Mouse (Mus musculus): Measurements from ENCODE around the gene Kcnq4. TPM values are rescaled to one million over a fixed set of nuclear protein-coding genes. Genes with fewer than 3 reads are reported as not detected.

Kcnq4 gene
- polyA plus RNA-seq, 1 experiment from 2014 or later: 4.7 TPM

DNA sequence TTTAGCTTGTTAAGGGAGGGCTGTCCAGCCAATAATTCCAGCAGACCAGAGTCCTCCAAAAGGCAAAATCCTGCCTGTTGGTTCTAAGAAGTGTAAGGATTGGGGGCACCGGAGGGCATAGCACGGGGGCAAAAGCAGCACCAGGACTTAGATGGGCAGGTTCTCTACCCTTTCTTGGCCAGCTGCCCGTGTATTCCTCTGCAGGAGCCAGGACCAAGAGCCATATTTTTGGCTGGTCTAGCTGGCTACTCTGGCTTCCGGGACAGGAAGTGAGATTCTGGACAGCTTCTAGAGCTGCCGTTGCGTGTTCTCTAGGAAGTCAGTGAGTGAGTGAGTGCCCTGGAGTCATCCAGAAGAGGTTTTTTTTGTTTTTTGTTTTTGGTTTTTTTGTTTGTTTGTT, 18.3 kb downstream of the Kcnq4 start:
- Histone ChIP-seq H3K9ac (ENCODE audit: low read length) (no peak overlapping the region), H3K4me2 (ENCODE audit: low read depth, low read length) (no peak overlapping the region), H3K4me1 (replicated peaks; ENCODE audit: control insufficient read depth, insufficient read depth, low read length) (peaks cover 17% of the 10 kb centered on the region), H3K9me3 (ENCODE audit: control insufficient read depth, low read length) (no peaks in the 10 kb centered on the region), H3K27ac (ENCODE audit: low read length) (no peak overlapping the region), H3K4me3 (ENCODE audit: low read length) (no peak overlapping the region), H3K27me3 (ENCODE audit: control insufficient read depth, insufficient read depth, low read depth, low read length) (0 out of 2 replicates have a peak, but pooled peaks cover 2% of the 10 kb centered on the region), H3K36me3 (ENCODE audit: control insufficient read depth, insufficient read depth, low read length) (no peaks in the 10 kb centered on the region)
- WGBS: 30% methylated on average over 6 of the region's 6 CpGs
- no peak for ATAC-seq (ENCODE audit: low read depth)

DNA sequence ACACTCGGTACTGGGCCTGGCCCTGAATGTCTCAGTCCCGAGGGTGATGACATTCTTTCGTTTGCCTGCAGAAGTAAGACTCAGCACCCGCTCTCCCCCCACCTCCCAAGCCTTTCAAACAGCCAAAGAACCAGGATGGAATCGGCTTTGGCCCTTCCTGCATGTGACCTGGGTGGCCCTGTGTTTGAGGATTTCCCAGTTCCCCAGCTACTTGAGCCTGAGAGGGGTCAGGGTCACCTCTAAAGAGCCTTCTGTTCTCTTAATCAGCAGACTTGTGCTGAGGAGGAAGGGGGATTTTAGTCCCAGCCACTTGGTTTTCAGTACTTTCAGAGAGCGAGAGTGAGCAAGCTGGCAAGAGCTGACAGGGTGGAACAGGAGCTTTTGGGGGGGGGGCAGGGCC, 19.0 kb downstream of the Kcnq4 start:
- H3K4me1 ChIP-seq (replicated peaks; ENCODE audit: control insufficient read depth, insufficient read depth, low read length): peaks cover 17% of the 10 kb centered on the region
- H3K4me2 ChIP-seq (ENCODE audit: low read depth, low read length): no peak overlapping the region
- 0 out of 2 replicates have a peak, but pooled peaks cover 2% of the 10 kb centered on the region for H3K27me3 ChIP-seq (ENCODE audit: control insufficient read depth, insufficient read depth, low read depth, low read length)
- no peak for ATAC-seq (ENCODE audit: low read depth)
- 41% methylated on average over 6 of the region's 6 CpGs for WGBS
- no peak overlapping the region for H3K27ac ChIP-seq (ENCODE audit: low read length)
- H3K36me3 ChIP-seq (ENCODE audit: control insufficient read depth, insufficient read depth, low read length): no peaks in the 10 kb centered on the region
- H3K4me3 ChIP-seq (ENCODE audit: low read length): no peak overlapping the region
- no peak overlapping the region for H3K9ac ChIP-seq (ENCODE audit: low read length)
- no peaks in the 10 kb centered on the region for H3K9me3 ChIP-seq (ENCODE audit: control insufficient read depth, low read length)

DNA sequence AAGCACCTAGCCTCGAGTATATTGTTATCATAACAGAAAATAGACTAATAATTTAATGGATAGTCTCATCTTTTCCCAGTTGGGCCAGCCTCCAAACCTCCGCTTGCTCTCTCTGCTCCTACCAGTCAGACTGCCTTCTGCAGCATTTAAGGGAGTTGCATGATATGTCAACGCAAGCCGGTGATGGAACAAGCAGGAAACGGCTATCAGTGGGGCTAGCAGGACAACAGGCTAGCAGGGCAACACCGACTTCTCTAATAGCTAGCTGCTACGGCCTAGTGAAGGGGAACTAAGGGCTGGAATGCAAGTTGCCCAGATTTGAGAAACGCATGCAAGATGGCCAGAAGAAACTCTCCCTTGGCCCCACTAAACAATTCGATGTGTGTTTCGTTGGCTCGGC, 20.6 kb downstream of the Kcnq4 start:
- H3K27me3 ChIP-seq (ENCODE audit: control insufficient read depth, insufficient read depth, low read depth, low read length): 0 out of 2 replicates have a peak, but pooled peaks cover 2% of the 10 kb centered on the region
- H3K9ac ChIP-seq (ENCODE audit: low read length): no peak overlapping the region
- H3K9me3 ChIP-seq (ENCODE audit: control insufficient read depth, low read length): no peaks in the 10 kb centered on the region
- no peaks in the 10 kb centered on the region for H3K36me3 ChIP-seq (ENCODE audit: control insufficient read depth, insufficient read depth, low read length)
- no peak overlapping the region for H3K4me3 ChIP-seq (ENCODE audit: low read length)
- peaks cover 17% of the 10 kb centered on the region for H3K4me1 ChIP-seq (replicated peaks; ENCODE audit: control insufficient read depth, insufficient read depth, low read length)
- no peak overlapping the region for H3K27ac ChIP-seq (ENCODE audit: low read length)
- H3K4me2 ChIP-seq (ENCODE audit: low read depth, low read length): no peak overlapping the region
- no peak for ATAC-seq (ENCODE audit: low read depth)
- 71% methylated on average over 11 of the region's 11 CpGs for WGBS

DNA sequence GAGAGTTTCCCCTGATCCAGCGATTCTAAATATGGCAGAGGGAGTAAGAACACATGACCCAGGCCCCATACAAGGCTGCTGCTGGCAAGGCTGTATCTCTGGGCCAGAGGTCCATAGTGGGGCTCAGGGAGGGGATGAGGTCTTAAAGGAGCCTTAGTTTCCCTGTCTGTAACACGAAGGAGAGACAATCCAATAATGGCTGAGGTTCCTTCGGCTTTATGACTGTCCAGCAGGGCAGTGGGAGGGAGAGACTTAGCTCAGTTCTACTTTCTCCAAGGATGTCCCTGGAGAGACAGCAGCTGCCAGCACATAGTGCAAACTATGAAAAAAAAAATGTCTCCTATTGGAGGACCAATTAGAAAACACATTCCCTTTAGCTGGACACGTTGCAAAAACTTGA, 22.2 kb downstream of the Kcnq4 start:
- H3K36me3 ChIP-seq (ENCODE audit: control insufficient read depth, insufficient read depth, low read length): no peaks in the 10 kb centered on the region
- H3K27ac ChIP-seq (ENCODE audit: low read length): no peak overlapping the region
- 45% methylated on average over 4 of the region's 4 CpGs for WGBS
- peak; percentile 19; the same call in 1 of the 2 replicates for ATAC-seq (ENCODE audit: low read depth)
- H3K4me1 ChIP-seq (replicated peaks; ENCODE audit: control insufficient read depth, insufficient read depth, low read length): peaks cover 11% of the 10 kb centered on the region
- H3K9ac ChIP-seq (ENCODE audit: low read length): no peak overlapping the region
- H3K4me2 ChIP-seq (ENCODE audit: low read depth, low read length): no peak overlapping the region
- no peaks in the 10 kb centered on the region for H3K9me3 ChIP-seq (ENCODE audit: control insufficient read depth, low read length)
- no peaks in the 10 kb centered on the region for H3K27me3 ChIP-seq (ENCODE audit: control insufficient read depth, insufficient read depth, low read depth, low read length)
- H3K4me3 ChIP-seq (ENCODE audit: low read length): no peak overlapping the region

DNA sequence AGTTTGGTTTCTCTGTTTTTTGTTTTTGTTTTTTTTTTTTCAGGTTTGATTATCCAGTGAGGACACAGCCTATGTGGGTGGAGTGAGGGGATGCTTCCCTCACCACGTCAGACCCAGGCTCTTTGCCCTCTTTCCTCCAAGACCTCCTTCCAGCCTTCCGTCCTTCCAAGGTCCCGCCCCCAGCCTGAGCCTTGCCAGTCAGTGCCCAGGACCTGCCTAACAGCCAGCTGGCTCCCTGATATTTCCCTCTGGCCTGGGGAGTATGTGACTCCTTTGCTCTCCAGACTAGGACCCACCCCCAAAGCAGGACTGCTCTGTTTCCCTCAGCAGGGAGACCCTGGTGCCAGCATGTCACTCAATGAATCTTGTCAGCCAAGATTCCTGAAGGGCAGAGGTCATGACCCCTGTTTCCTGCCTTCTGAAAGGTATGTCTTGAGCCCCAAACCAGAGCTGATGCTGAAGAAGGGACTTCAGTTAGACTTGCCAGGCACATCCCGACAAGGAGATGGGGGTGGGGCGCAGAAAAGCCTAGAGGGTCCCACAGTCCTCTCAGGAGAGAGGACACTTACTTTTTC, 22.8 kb downstream of the Kcnq4 start:
- H3K9me3 ChIP-seq (ENCODE audit: control insufficient read depth, low read length): no peaks in the 10 kb centered on the region
- H3K4me2 ChIP-seq (ENCODE audit: low read depth, low read length): no peak overlapping the region
- H3K27me3 ChIP-seq (ENCODE audit: control insufficient read depth, insufficient read depth, low read depth, low read length): no peaks in the 10 kb centered on the region
- ATAC-seq (ENCODE audit: low read depth): no peak
- H3K27ac ChIP-seq (ENCODE audit: low read length): no peak overlapping the region
- no peak overlapping the region for H3K9ac ChIP-seq (ENCODE audit: low read length)
- H3K36me3 ChIP-seq (ENCODE audit: control insufficient read depth, insufficient read depth, low read length): no peaks in the 10 kb centered on the region
- H3K4me3 ChIP-seq (ENCODE audit: low read length): no peak overlapping the region
- peaks cover 6% of the 10 kb centered on the region for H3K4me1 ChIP-seq (replicated peaks; ENCODE audit: control insufficient read depth, insufficient read depth, low read length)
- 51% methylated on average over 5 of the region's 5 CpGs for WGBS

DNA sequence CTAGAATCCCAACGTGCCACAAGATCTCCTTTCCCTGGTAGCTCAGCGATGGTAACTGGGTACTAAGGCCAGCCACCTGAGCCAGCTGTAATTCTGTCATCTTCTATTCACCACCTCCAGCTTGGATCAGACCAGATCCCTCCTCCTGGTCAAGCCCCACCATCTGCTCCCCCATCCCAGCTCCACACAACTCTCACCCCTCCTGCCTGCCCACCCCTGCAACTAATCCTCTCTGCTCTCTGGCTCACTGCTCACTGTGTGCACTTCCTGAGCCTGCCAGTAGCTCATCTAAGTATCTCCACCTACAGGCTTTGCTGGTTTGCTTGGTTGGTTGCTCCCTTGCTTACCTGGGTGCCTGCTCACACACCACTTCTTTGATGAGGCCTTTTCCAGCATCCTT, 26.8 kb downstream of the Kcnq4 start:
- 59% methylated on average over 2 of the region's 2 CpGs for WGBS
- no peak for ATAC-seq (ENCODE audit: low read depth)
- Histone ChIP-seq H3K36me3 (ENCODE audit: control insufficient read depth, insufficient read depth, low read length) (no peaks in the 10 kb centered on the region), H3K4me1 (replicated peaks; ENCODE audit: control insufficient read depth, insufficient read depth, low read length) (peaks cover 3% of the 10 kb centered on the region; the same call in 1 of the 2 replicates), H3K4me3 (ENCODE audit: low read length) (no peak overlapping the region), H3K27me3 (ENCODE audit: control insufficient read depth, insufficient read depth, low read depth, low read length) (peaks cover 4% of the 10 kb centered on the region; the same call in 1 of the 2 replicates), H3K9ac (ENCODE audit: low read length) (no peak overlapping the region), H3K9me3 (ENCODE audit: control insufficient read depth, low read length) (no peaks in the 10 kb centered on the region), H3K27ac (ENCODE audit: low read length) (no peak overlapping the region), H3K4me2 (ENCODE audit: low read depth, low read length) (no peak overlapping the region)

DNA sequence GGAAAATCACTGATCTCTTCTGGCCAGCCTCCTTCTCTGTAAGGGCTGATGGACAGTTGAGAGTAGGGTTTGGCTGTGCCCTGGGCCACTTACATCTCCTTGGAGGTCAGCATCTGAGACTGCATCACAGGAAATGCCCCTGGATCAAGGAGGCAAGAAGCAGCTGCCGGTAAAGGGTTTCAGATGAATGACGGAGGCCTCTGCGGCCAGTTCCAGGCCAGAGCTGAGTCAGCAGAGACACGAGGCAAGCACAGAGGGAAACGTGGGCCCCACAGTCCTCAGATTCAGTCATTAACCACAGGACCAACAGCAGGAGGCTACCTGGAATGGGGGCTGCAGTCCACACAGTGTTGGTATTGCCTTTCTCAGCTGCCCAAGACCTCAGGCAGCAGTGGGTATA, 29.3 kb downstream of the Kcnq4 start:
- Histone ChIP-seq H3K9ac (ENCODE audit: low read length) (no peak overlapping the region), H3K27me3 (ENCODE audit: control insufficient read depth, insufficient read depth, low read depth, low read length) (peaks cover 4% of the 10 kb centered on the region; the same call in 1 of the 2 replicates), H3K27ac (ENCODE audit: low read length) (no peak overlapping the region), H3K9me3 (ENCODE audit: control insufficient read depth, low read length) (no peaks in the 10 kb centered on the region), H3K4me2 (ENCODE audit: low read depth, low read length) (no peak overlapping the region), H3K4me1 (replicated peaks; ENCODE audit: control insufficient read depth, insufficient read depth, low read length) (peaks cover 10% of the 10 kb centered on the region), H3K36me3 (ENCODE audit: control insufficient read depth, insufficient read depth, low read length) (no peaks in the 10 kb centered on the region), H3K4me3 (ENCODE audit: low read length) (no peak overlapping the region)
- WGBS: 31% methylated on average over 5 of the region's 5 CpGs
- ATAC-seq (ENCODE audit: low read depth): no peak

DNA sequence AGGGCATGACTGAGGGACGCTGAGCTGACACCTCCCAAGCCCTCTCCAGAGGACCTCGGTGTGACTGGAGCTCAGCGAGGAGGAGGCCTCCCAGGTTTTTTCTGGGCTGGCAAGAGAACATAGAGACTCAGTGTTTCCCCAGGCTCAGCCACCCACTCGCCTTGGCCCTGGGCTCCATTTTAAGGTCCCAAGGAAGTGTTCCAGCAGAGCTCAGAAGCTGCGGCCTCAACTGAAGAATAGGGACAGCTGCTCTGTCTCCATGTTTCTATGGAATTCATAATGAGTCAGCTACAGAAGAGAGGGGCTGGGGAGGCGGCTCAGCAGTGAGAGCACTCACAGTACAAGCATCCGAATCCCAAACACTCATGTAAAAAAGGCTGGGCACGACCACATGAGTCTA, 30.8 kb downstream of the Kcnq4 start:
- WGBS: 53% methylated on average over 8 of the region's 8 CpGs
- Histone ChIP-seq H3K36me3 (ENCODE audit: control insufficient read depth, insufficient read depth, low read length) (no peaks in the 10 kb centered on the region), H3K27me3 (ENCODE audit: control insufficient read depth, insufficient read depth, low read depth, low read length) (peaks cover 4% of the 10 kb centered on the region; the same call in 1 of the 2 replicates), H3K9me3 (ENCODE audit: control insufficient read depth, low read length) (no peaks in the 10 kb centered on the region), H3K9ac (ENCODE audit: low read length) (no peak overlapping the region), H3K4me3 (ENCODE audit: low read length) (no peak overlapping the region), H3K4me1 (replicated peaks; ENCODE audit: control insufficient read depth, insufficient read depth, low read length) (peaks cover 10% of the 10 kb centered on the region), H3K4me2 (ENCODE audit: low read depth, low read length) (no peak overlapping the region), H3K27ac (ENCODE audit: low read length) (no peak overlapping the region)
- ATAC-seq (ENCODE audit: low read depth): no peak

DNA sequence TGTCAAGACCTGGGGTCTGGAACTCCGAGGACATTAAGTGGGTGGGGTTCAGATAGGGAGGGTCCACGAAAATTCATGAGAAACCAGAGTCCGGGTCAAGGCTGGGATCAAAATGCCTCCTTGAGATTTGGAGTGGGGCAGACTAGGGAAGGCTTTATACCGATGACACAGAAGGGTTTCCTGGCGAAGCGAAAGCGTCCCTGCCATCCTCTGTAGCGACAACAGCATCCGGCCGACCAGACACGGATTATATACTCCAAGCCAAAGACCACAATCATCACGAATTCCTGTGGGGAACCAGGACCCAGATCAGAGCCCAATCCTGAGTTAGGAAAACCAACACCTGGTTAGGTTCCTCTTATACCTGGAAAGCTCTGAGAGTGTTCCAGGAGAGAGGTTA, 31.6 kb downstream of the Kcnq4 start:
- Histone ChIP-seq H3K27me3 (ENCODE audit: control insufficient read depth, insufficient read depth, low read depth, low read length) (peaks cover 4% of the 10 kb centered on the region; the same call in 1 of the 2 replicates), H3K9ac (ENCODE audit: low read length) (peak overlapping the region; percentile 6; the same call in 1 of the 2 replicates), H3K4me1 (replicated peaks; ENCODE audit: control insufficient read depth, insufficient read depth, low read length) (peaks cover 10% of the 10 kb centered on the region), H3K36me3 (ENCODE audit: control insufficient read depth, insufficient read depth, low read length) (no peaks in the 10 kb centered on the region), H3K4me2 (ENCODE audit: low read depth, low read length) (peak overlapping the region; percentile 68), H3K4me3 (ENCODE audit: low read length) (peak overlapping the region; percentile 34), H3K27ac (ENCODE audit: low read length) (no peak overlapping the region), H3K9me3 (ENCODE audit: control insufficient read depth, low read length) (no peaks in the 10 kb centered on the region)
- no peak for ATAC-seq (ENCODE audit: low read depth)
- 15% methylated on average over 12 of the region's 12 CpGs for WGBS

Data from lung, embryonic 16.5 days (tissue).